Mouse (Mus musculus) liver, adult 2 months (tissue): Measurements from ENCODE around the gene Srm.
A peak's percentile ranks its signal among the peaks of the same experiment; 100 is the strongest.

ENCODE experiments used
- CTCF ChIP-seq: fragments of 200-500 bp; IDR thresholded peaks from 2 replicates; pipeline ENCODE4 v1.5.1; 2011; ENCODE audit warnings: low read depth, low read length, control low read depth
- POLR2A ChIP-seq: fragments of 200-500 bp; IDR thresholded peaks from 2 replicates; pipeline ENCODE4 v1.6.1; 2011; ENCODE audit warnings: low read length, control low read depth; ENCODE audit not compliant: insufficient read depth; ENCODE audit errors: extremely low read depth

GRCm38 (mm10) chr4:148644157-148644511, 52.8 kb downstream of the Srm start:
- no peak for TF ChIP-seq POLR2A
- peak; percentile 91 for TF ChIP-seq CTCF
